Mouse (Mus musculus) heart, postnatal 10 days (tissue): ENCODE data around the gene Ptger4. TPM values are rescaled to one million over a fixed set of nuclear protein-coding genes. Genes with fewer than 3 reads are reported as not detected.

Experiments
- DNase-seq, 2 experiments: peaks; one replicate each; pipeline ENCODE4 v3.0.0; 2021
- intact Hi-C: fragments of 180-260 bp; cut with DNase I; formaldehyde crosslinking; loops from one replicate; pipeline ENCODE4 v1.15.1; 2025
- total RNA-seq, 2 experiments: library from RNA; stranded (reverse); gene quantifications; 2 replicates each; pipeline ENCODE4 v1.2.3; 2021

Gene Ptger4
- total RNA-seq, 2 experiments from 2014 or later = 4.5 to 4.6 TPM

- intact Hi-C loops = loop anchor here (2.0 kb wide), 1 partner anchor 69 kb away; the partner anchor contains the start of gene Rpl37
- DNase-seq = peak; percentile 87 to 89
These were observed 58.4 kb downstream of the Ptger4 start, which contains the start of gene Ttc33 for GRCm38 (mm10) chr15:5185366-5186292. Ttc33 (plus strand) TSS chr15:5185525.

- intact Hi-C loops = loop anchor here (2.0 kb wide), 1 partner anchor 68 kb away; the partner anchor contains the start of gene Rpl37
- DNase-seq = peak in 1 of 2 experiments; percentile 31
These were observed 59.2 kb downstream of the Ptger4 start for GRCm38 (mm10) chr15:5184668-5185330.

GRCm38 (mm10) chr15:5173217-5173820, 70.7 kb downstream of the Ptger4 start:
- intact Hi-C loops = no loop called here

GRCm38 (mm10) chr15:5165121-5165773, 78.7 kb downstream of the Ptger4 start:
- intact Hi-C loops = no loop called here
- DNase-seq = no peak

More at GRCm38 (mm10) chr15:5173217-5173820, 70.7 kb downstream of the Ptger4 start:
- no peak for DNase-seq

GRCm38 (mm10) chr15:5158827-5159226, 85.2 kb downstream of the Ptger4 start:
- intact Hi-C loops = no loop called here
- DNase-seq = peak; percentile 41 to 58

- peak in 1 of 2 experiments; percentile 10 for DNase-seq
- intact Hi-C loops = no loop called here
These were observed 86.6 kb downstream of the Ptger4 start for GRCm38 (mm10) chr15:5157386-5157785.

Other genes with a start within 250 kb of the Ptger4 start
- under 1 TPM; 0.19 to 0.27 TPM for gene C7, start 180.4 kb downstream of the Ptger4 start, total RNA-seq
- gene Card6, start 135.6 kb downstream of the Ptger4 start, total RNA-seq = 1 to 10 TPM; 5.6 to 6.7 TPM
- 100 to 1,000 TPM; 233 to 262 TPM for gene Rpl37, start 127.5 kb downstream of the Ptger4 start, total RNA-seq
- 10 to 100 TPM; 16.9 to 18.4 TPM for gene Prkaa1, start 100.3 kb downstream of the Ptger4 start, total RNA-seq
- 10 to 100 TPM; 28.4 to 29.2 TPM for gene Ttc33, start 58.7 kb downstream of the Ptger4 start, total RNA-seq